Mouse (Mus musculus): ENCODE data around the gene Zfp710. TPM values are rescaled to one million over a fixed set of nuclear protein-coding genes. Genes with fewer than 3 reads are reported as not detected.

The Zfp710 gene
- polyA plus RNA-seq, 1 experiment = 5.3 TPM

GRCm38 (mm10) chr7:80066675-80067455 lies 42.3 kb downstream of the Zfp710 start:
- no peaks in the 10 kb centered on the region for H3K27me3 ChIP-seq (ENCODE audit: control insufficient read depth, insufficient read depth, insufficient read length)
- no peak overlapping the region for H3K4me3 ChIP-seq
- no peak overlapping the region for H3K4me2 ChIP-seq (ENCODE audit: low read depth)
- H3K79me2 ChIP-seq (ENCODE audit: control insufficient read depth, insufficient read depth) = peaks cover 3% of the 10 kb centered on the region
- TF ChIP-seq TCF3 (IDR thresholded peaks at IDR 0.05; ENCODE audit: insufficient read length, low read depth) (no peak), MYOG (IDR thresholded peaks at IDR 0.05; ENCODE audit: control insufficient read depth in 1 of 3, insufficient read depth in 1 of 3, insufficient read length in 2 of 3, low read depth in 2 of 3) (no peak), E2F4 (IDR thresholded peaks at IDR 0.05; ENCODE audit: insufficient read depth) (no peak), CEBPB (IDR thresholded peaks at IDR 0.05; ENCODE audit: insufficient read depth, poor library complexity, severe bottlenecking) (no peak), SRF (IDR thresholded peaks at IDR 0.05; ENCODE audit: control insufficient read depth, insufficient read length, low read depth) (no peak), USF1 (IDR thresholded peaks at IDR 0.05; ENCODE audit: low read depth) (no peak), MAX (IDR thresholded peaks at IDR 0.05; ENCODE audit: low read depth) (no peak), POLR2AphosphoS2 (IDR thresholded peaks at IDR 0.05; ENCODE audit: insufficient read length, low read depth) (no peak), MYOD1 (IDR thresholded peaks at IDR 0.05; ENCODE audit: control insufficient read depth in 1 of 3, insufficient read length in 2 of 3, low read depth in 2 of 3) (no peak), POLR2A (IDR thresholded peaks at IDR 0.05; ENCODE audit: insufficient read length, low read depth) (no peak), TCF12 (IDR thresholded peaks at IDR 0.05; ENCODE audit: insufficient read depth, poor library complexity, severe bottlenecking) (no peak), REST (IDR thresholded peaks at IDR 0.05; ENCODE audit: insufficient read depth, insufficient read length) (no peak)
- H3ac ChIP-seq (ENCODE audit: control insufficient read depth, insufficient read length) = no peak overlapping the region
- no peaks in the 10 kb centered on the region for H3K36me3 ChIP-seq (ENCODE audit: control insufficient read depth, insufficient read depth)

GRCm38 (mm10) chr7:80068341-80068740 lies 43.7 kb downstream of the Zfp710 start:
- TF ChIP-seq E2F4 (IDR thresholded peaks at IDR 0.05; ENCODE audit: insufficient read depth) (no peak), USF1 (IDR thresholded peaks at IDR 0.05; ENCODE audit: low read depth) (no peak), POLR2A (IDR thresholded peaks at IDR 0.05; ENCODE audit: insufficient read length, low read depth) (no peak), TCF3 (IDR thresholded peaks at IDR 0.05; ENCODE audit: insufficient read length, low read depth) (no peak), TCF12 (IDR thresholded peaks at IDR 0.05; ENCODE audit: insufficient read depth, poor library complexity, severe bottlenecking) (no peak), CEBPB (IDR thresholded peaks at IDR 0.05; ENCODE audit: insufficient read depth, poor library complexity, severe bottlenecking) (no peak), POLR2AphosphoS2 (IDR thresholded peaks at IDR 0.05; ENCODE audit: insufficient read length, low read depth) (no peak), MYOD1 (IDR thresholded peaks at IDR 0.05; ENCODE audit: control insufficient read depth in 1 of 3, insufficient read length in 2 of 3, low read depth in 2 of 3) (no peak), SRF (IDR thresholded peaks at IDR 0.05; ENCODE audit: control insufficient read depth, insufficient read length, low read depth) (no peak)

GRCm38 (mm10) chr7:80069615-80070327 lies 45.2 kb downstream of the Zfp710 start:
- Histone ChIP-seq H3K4me2 (ENCODE audit: low read depth) (no peak overlapping the region), H3K36me3 (ENCODE audit: control insufficient read depth, insufficient read depth) (no peaks in the 10 kb centered on the region), H3K79me2 (ENCODE audit: control insufficient read depth, insufficient read depth) (peaks cover 2% of the 10 kb centered on the region), H3K27me3 (ENCODE audit: control insufficient read depth, insufficient read depth, insufficient read length) (no peaks in the 10 kb centered on the region), H3K4me3 (no peak overlapping the region), H3ac (ENCODE audit: control insufficient read depth, insufficient read length) (no peak overlapping the region)
- TF ChIP-seq MYOD1 (IDR thresholded peaks at IDR 0.05; ENCODE audit: control insufficient read depth in 1 of 3, insufficient read length in 2 of 3, low read depth in 2 of 3) (peak in 1 of 3 experiments; percentile 37), CEBPB (IDR thresholded peaks at IDR 0.05; ENCODE audit: insufficient read depth, poor library complexity, severe bottlenecking) (no peak)

More at GRCm38 (mm10) chr7:80068341-80068740, 43.7 kb downstream of the Zfp710 start:
- H3ac ChIP-seq (ENCODE audit: control insufficient read depth, insufficient read length) = no peak overlapping the region
- H3K36me3 ChIP-seq (ENCODE audit: control insufficient read depth, insufficient read depth) = no peaks in the 10 kb centered on the region
- H3K27me3 ChIP-seq (ENCODE audit: control insufficient read depth, insufficient read depth, insufficient read length) = no peaks in the 10 kb centered on the region
- no peak overlapping the region for H3K4me3 ChIP-seq
- no peak overlapping the region for H3K4me2 ChIP-seq (ENCODE audit: low read depth)
- peaks cover 3% of the 10 kb centered on the region for H3K79me2 ChIP-seq (ENCODE audit: control insufficient read depth, insufficient read depth)

- TF ChIP-seq CEBPB (IDR thresholded peaks at IDR 0.05; ENCODE audit: insufficient read depth, poor library complexity, severe bottlenecking) = no peak
- no peak for TF ChIP-seq TCF3 (IDR thresholded peaks at IDR 0.05; ENCODE audit: insufficient read length, low read depth)
- TF ChIP-seq POLR2A (IDR thresholded peaks at IDR 0.05; ENCODE audit: insufficient read length, low read depth) = no peak
- TF ChIP-seq MYOD1 (IDR thresholded peaks at IDR 0.05; ENCODE audit: control insufficient read depth in 1 of 3, insufficient read length in 2 of 3, low read depth in 2 of 3) = no peak
- TF ChIP-seq MAX (IDR thresholded peaks at IDR 0.05; ENCODE audit: low read depth) = no peak
- TF ChIP-seq MYOG (IDR thresholded peaks at IDR 0.05; ENCODE audit: control insufficient read depth in 1 of 3, insufficient read depth in 1 of 3, insufficient read length in 2 of 3, low read depth in 2 of 3) = no peak
- no peak for TF ChIP-seq E2F4 (IDR thresholded peaks at IDR 0.05; ENCODE audit: insufficient read depth)
- no peak for TF ChIP-seq USF1 (IDR thresholded peaks at IDR 0.05; ENCODE audit: low read depth)
- TF ChIP-seq TCF12 (IDR thresholded peaks at IDR 0.05; ENCODE audit: insufficient read depth, poor library complexity, severe bottlenecking) = no peak
- TF ChIP-seq POLR2AphosphoS2 (IDR thresholded peaks at IDR 0.05; ENCODE audit: insufficient read length, low read depth) = no peak
- TF ChIP-seq SRF (IDR thresholded peaks at IDR 0.05; ENCODE audit: control insufficient read depth, insufficient read length, low read depth) = no peak
- no peak for TF ChIP-seq REST (IDR thresholded peaks at IDR 0.05; ENCODE audit: insufficient read depth, insufficient read length)
- H3K4me3 ChIP-seq = no peak overlapping the region
- no peaks in the 10 kb centered on the region for H3K36me3 ChIP-seq (ENCODE audit: control insufficient read depth, insufficient read depth)
- H3ac ChIP-seq (ENCODE audit: control insufficient read depth, insufficient read length) = no peak overlapping the region
- no peak overlapping the region for H3K4me2 ChIP-seq (ENCODE audit: low read depth)
- H3K79me2 ChIP-seq (ENCODE audit: control insufficient read depth, insufficient read depth) = no peaks in the 10 kb centered on the region
- H3K27me3 ChIP-seq (ENCODE audit: control insufficient read depth, insufficient read depth, insufficient read length) = no peaks in the 10 kb centered on the region
These were observed 46.6 kb downstream of the Zfp710 start for GRCm38 (mm10) chr7:80071209-80071608.

All from myocyte (in vitro differentiated cells).